Mouse (Mus musculus): ENCODE data around the gene Sptbn4. TPM values are rescaled to one million over a fixed set of nuclear protein-coding genes. Genes with fewer than 3 reads are reported as not detected.

Sptbn4 gene
- polyA plus RNA-seq, 2 experiments = 0.06 TPM

- H3K4me2 ChIP-seq (ENCODE audit: low read depth) = peak overlapping the region; percentile 92
- peaks cover 17% of the 10 kb centered on the region for H3K36me3 ChIP-seq (replicated peaks; ENCODE audit: control insufficient read depth, insufficient read depth, low read depth)
- TF ChIP-seq EP300 (IDR thresholded peaks at IDR 0.05; ENCODE audit: low read depth) (0 out of 2 replicates have a peak, but pooled peaks have one; percentile 28), CTCF (IDR thresholded peaks at IDR 0.05; ENCODE audit: low read depth) (no peak)
- peaks cover 46 to 59% of the 10 kb centered on the region in 2 experiments for H3K4me1 ChIP-seq (replicated peaks; ENCODE audit: control insufficient read depth in 2 of 2, insufficient read depth in 2 of 2, low read length in 1 of 2)
- no peaks in the 10 kb centered on the region for H3K27me3 ChIP-seq (ENCODE audit: control insufficient read depth, insufficient read depth, low read length)
- no peaks in the 10 kb centered on the region for H3K9me3 ChIP-seq (ENCODE audit: control insufficient read depth, low read length)
- WGBS (ENCODE audit: insufficient replicate concordance) = 17% methylated on average over 11 of the region's 11 CpGs
- DNase-seq (ENCODE audit: low read depth in 3 of 3, low spot score in 3 of 3) = no peak
- peak overlapping the region; percentile 81 for H3K9ac ChIP-seq (replicated peaks)
- H3K4me3 ChIP-seq (ENCODE audit: insufficient read depth in 1 of 2, low read depth in 2 of 2, low read length in 2 of 2) = peak overlapping the region; percentile 35 to 55
- H3K27ac ChIP-seq = peak overlapping the region; percentile 95
- no peak for ATAC-seq (ENCODE audit: insufficient read depth)
These were observed 33.6 kb upstream of the Sptbn4 start for GRCm38 (mm10) chr7:27480927-27481626.

- H3K4me1 ChIP-seq (replicated peaks; ENCODE audit: control insufficient read depth in 2 of 2, insufficient read depth in 2 of 2, low read length in 1 of 2) = peaks cover 43 to 60% of the 10 kb centered on the region in 2 experiments
- H3K27me3 ChIP-seq (ENCODE audit: control insufficient read depth, insufficient read depth, low read length) = no peaks in the 10 kb centered on the region
- ATAC-seq (ENCODE audit: insufficient read depth) (no peak), DNase-seq (ENCODE audit: low read depth in 3 of 3, low spot score in 3 of 3) (no peak)
- no peaks in the 10 kb centered on the region for H3K9me3 ChIP-seq (ENCODE audit: control insufficient read depth, low read length)
- no peak for TF ChIP-seq EP300 (IDR thresholded peaks at IDR 0.05; ENCODE audit: low read depth)
- no peak for TF ChIP-seq CTCF (IDR thresholded peaks at IDR 0.05; ENCODE audit: low read depth)
- peak overlapping the region; percentile 35 to 55 for H3K4me3 ChIP-seq (ENCODE audit: insufficient read depth in 1 of 2, low read depth in 2 of 2, low read length in 2 of 2)
- H3K9ac ChIP-seq (replicated peaks) = peak overlapping the region; percentile 81
- H3K36me3 ChIP-seq (replicated peaks; ENCODE audit: control insufficient read depth, insufficient read depth, low read depth) = peaks cover 18% of the 10 kb centered on the region
- peak overlapping the region; percentile 92 for H3K4me2 ChIP-seq (ENCODE audit: low read depth)
- peak overlapping the region; percentile 95 for H3K27ac ChIP-seq
- 58% methylated on average over 3 of the region's 3 CpGs for WGBS (ENCODE audit: insufficient replicate concordance)
These were observed 33.0 kb upstream of the Sptbn4 start for GRCm38 (mm10) chr7:27480506-27480905.

- TF ChIP-seq EP300 (IDR thresholded peaks at IDR 0.05; ENCODE audit: low read depth) (no peak), CTCF (IDR thresholded peaks at IDR 0.05; ENCODE audit: low read depth) (no peak)
- ATAC-seq (ENCODE audit: insufficient read depth) (no peak), DNase-seq (ENCODE audit: low read depth in 3 of 3, low spot score in 3 of 3) (no peak)
- H3K4me3 ChIP-seq (ENCODE audit: insufficient read depth in 1 of 2, low read depth in 2 of 2, low read length in 2 of 2) = no peak overlapping the region
- peaks cover 18% of the 10 kb centered on the region for H3K36me3 ChIP-seq (replicated peaks; ENCODE audit: control insufficient read depth, insufficient read depth, low read depth)
- WGBS (ENCODE audit: insufficient replicate concordance) = 70% methylated on average over 1 of the region's 1 CpGs
- peak overlapping the region; percentile 37 for H3K27ac ChIP-seq
- H3K4me2 ChIP-seq (ENCODE audit: low read depth) = peak overlapping the region; percentile 92
- no peak overlapping the region for H3K9ac ChIP-seq (replicated peaks)
- H3K27me3 ChIP-seq (ENCODE audit: control insufficient read depth, insufficient read depth, low read length) = no peaks in the 10 kb centered on the region
- H3K4me1 ChIP-seq (replicated peaks; ENCODE audit: control insufficient read depth in 2 of 2, insufficient read depth in 2 of 2, low read length in 1 of 2) = peaks cover 42 to 63% of the 10 kb centered on the region in 2 experiments
- H3K9me3 ChIP-seq (ENCODE audit: control insufficient read depth, low read length) = no peaks in the 10 kb centered on the region
These were observed 32.3 kb upstream of the Sptbn4 start for GRCm38 (mm10) chr7:27479750-27480149.

GRCm38 (mm10) chr7:27478561-27478960 is 31.1 kb upstream of the Sptbn4 start:
- no peak overlapping the region for H3K9ac ChIP-seq (replicated peaks)
- no peaks in the 10 kb centered on the region for H3K9me3 ChIP-seq (ENCODE audit: control insufficient read depth, low read length)
- DNase-seq (ENCODE audit: low read depth in 3 of 3, low spot score in 3 of 3) = no peak
- 47% methylated on average over 7 of the region's 7 CpGs for WGBS (ENCODE audit: insufficient replicate concordance)
- no peak overlapping the region for H3K4me3 ChIP-seq (ENCODE audit: insufficient read depth in 1 of 2, low read depth in 2 of 2, low read length in 2 of 2)
- peak overlapping the region; percentile 14 for H3K4me2 ChIP-seq (ENCODE audit: low read depth)
- ATAC-seq (ENCODE audit: insufficient read depth) = no peak
- peak overlapping the region; percentile 45; the same call in 1 of the 2 replicates for H3K27ac ChIP-seq
- TF ChIP-seq CTCF (IDR thresholded peaks at IDR 0.05; ENCODE audit: low read depth) = peak; percentile 37; the same call in 1 of the 2 replicates
- no peak for TF ChIP-seq EP300 (IDR thresholded peaks at IDR 0.05; ENCODE audit: low read depth)
- H3K27me3 ChIP-seq (ENCODE audit: control insufficient read depth, insufficient read depth, low read length) = no peaks in the 10 kb centered on the region
- peaks cover 36 to 55% of the 10 kb centered on the region in 2 experiments for H3K4me1 ChIP-seq (replicated peaks; ENCODE audit: control insufficient read depth in 2 of 2, insufficient read depth in 2 of 2, low read length in 1 of 2)
- peaks cover 18% of the 10 kb centered on the region for H3K36me3 ChIP-seq (replicated peaks; ENCODE audit: control insufficient read depth, insufficient read depth, low read depth)

- H3K4me1 ChIP-seq (replicated peaks; ENCODE audit: control insufficient read depth in 2 of 2, insufficient read depth in 2 of 2, low read length in 1 of 2) = peaks cover 33 to 48% of the 10 kb centered on the region in 2 experiments
- H3K4me2 ChIP-seq (ENCODE audit: low read depth) = peak overlapping the region; percentile 74
- 90% methylated on average over 14 of the region's 14 CpGs for WGBS (ENCODE audit: insufficient replicate concordance)
These were observed 28.7 kb upstream of the Sptbn4 start for GRCm38 (mm10) chr7:27476098-27476635.

More at GRCm38 (mm10) chr7:27476098-27476635, 28.7 kb upstream of the Sptbn4 start:
- DNase-seq (ENCODE audit: low read depth in 3 of 3, low spot score in 3 of 3) = no peak
- no peak overlapping the region for H3K27ac ChIP-seq
- TF ChIP-seq CTCF (IDR thresholded peaks at IDR 0.05; ENCODE audit: low read depth) = no peak
- no peak for TF ChIP-seq EP300 (IDR thresholded peaks at IDR 0.05; ENCODE audit: low read depth)
- ATAC-seq (ENCODE audit: insufficient read depth) = no peak
- H3K4me3 ChIP-seq (ENCODE audit: insufficient read depth in 1 of 2, low read depth in 2 of 2, low read length in 2 of 2) = no peak overlapping the region
- no peak overlapping the region for H3K9ac ChIP-seq (replicated peaks)
- no peaks in the 10 kb centered on the region for H3K27me3 ChIP-seq (ENCODE audit: control insufficient read depth, insufficient read depth, low read length)
- peaks cover 18% of the 10 kb centered on the region for H3K36me3 ChIP-seq (replicated peaks; ENCODE audit: control insufficient read depth, insufficient read depth, low read depth)
- H3K9me3 ChIP-seq (ENCODE audit: control insufficient read depth, low read length) = no peaks in the 10 kb centered on the region
